16 mouse cellular contexts compared by ENCODE assay signal in genomic region chr5:126008321-126008720, GRCm38 (mm10).
DNase-seq lines count a peak whose midpoint lies in the region; ATAC-seq and TF ChIP-seq lines count a peak whose summit lies in the region.
"Had no signal": no experiment of that assay in that cellular context is flagged by ENCODE, and none has a peak within 500 bp of the region (broad histone marks: within the 10 kb centered on the region; RNA-seq: fewer than 3 reads in every experiment).

No protein-coding gene starts in this region.

- no peak overlapping the region for H3K4me3 ChIP-seq in forebrain, postnatal 0 days (ENCODE audit: low read depth, low read length)
- H3K4me3 ChIP-seq in forebrain, embryonic 10.5 days = no peak overlapping the region
- no peak overlapping the region for H3K4me3 ChIP-seq in hindbrain, embryonic 15.5 days
- no peak overlapping the region for H3K4me3 ChIP-seq in hindbrain, embryonic 12.5 days
- H3K4me3 ChIP-seq in neural tube, embryonic 13.5 days = no peak overlapping the region
- H3K4me3 ChIP-seq in neural tube, embryonic 15.5 days (replicated peaks) = no peak overlapping the region
- H3K4me3 ChIP-seq: embryonic facial prominence, embryonic 13.5 days; forebrain, embryonic 15.5 days; heart, embryonic 12.5 days had no signal

- no peak for TF ChIP-seq CTCF in forebrain, postnatal 0 days (IDR thresholded peaks at IDR 0.05; ENCODE audit: low read depth)

- H3K4me2 ChIP-seq in forebrain, postnatal 0 days (ENCODE audit: low read depth) = no peak overlapping the region
- H3K4me2 ChIP-seq in hindbrain, embryonic 15.5 days = no peak overlapping the region
- no peak overlapping the region for H3K4me2 ChIP-seq in hindbrain, embryonic 12.5 days (replicated peaks)
- no peak overlapping the region for H3K4me2 ChIP-seq in neural tube, embryonic 13.5 days
- H3K4me2 ChIP-seq in neural tube, embryonic 15.5 days = no peak overlapping the region
- H3K4me2 ChIP-seq: embryonic facial prominence, embryonic 13.5 days; forebrain, embryonic 15.5 days; heart, embryonic 12.5 days had no signal

- 0 out of 2 replicates have a peak overlapping the region, but pooled peaks have one; percentile 29 for H3K27ac ChIP-seq in forebrain, postnatal 0 days (ENCODE audit: low read depth, low read length)
- H3K27ac ChIP-seq in forebrain, embryonic 10.5 days = no peak overlapping the region
- 0 out of 2 replicates have a peak overlapping the region, but pooled peaks have one; percentile 15 for H3K27ac ChIP-seq in hindbrain, embryonic 15.5 days (replicated peaks)
- no peak overlapping the region for H3K27ac ChIP-seq in hindbrain, embryonic 12.5 days
- peak overlapping the region; percentile 59 for H3K27ac ChIP-seq in neural tube, embryonic 13.5 days (replicated peaks)
- no peak overlapping the region for H3K27ac ChIP-seq in neural tube, embryonic 15.5 days (replicated peaks)
- H3K27ac ChIP-seq: embryonic facial prominence, embryonic 13.5 days; forebrain, embryonic 15.5 days; hindbrain, postnatal 0 days had no signal

- no peaks in the 10 kb centered on the region for H3K27me3 ChIP-seq in forebrain, postnatal 0 days (ENCODE audit: insufficient read depth, low read length)
- H3K27me3 ChIP-seq in forebrain, embryonic 10.5 days (ENCODE audit: poor library complexity, severe bottlenecking) = no peaks in the 10 kb centered on the region
- no peaks in the 10 kb centered on the region for H3K27me3 ChIP-seq in hindbrain, embryonic 15.5 days
- no peaks in the 10 kb centered on the region for H3K27me3 ChIP-seq in hindbrain, embryonic 12.5 days
- no peaks in the 10 kb centered on the region for H3K27me3 ChIP-seq in neural tube, embryonic 13.5 days
- H3K27me3 ChIP-seq in neural tube, embryonic 15.5 days (replicated peaks) = no peaks in the 10 kb centered on the region
- H3K27me3 ChIP-seq: embryonic facial prominence, embryonic 13.5 days; forebrain, embryonic 15.5 days; heart, embryonic 12.5 days had no signal

- H3K9me3 ChIP-seq in forebrain, postnatal 0 days (ENCODE audit: low read length) = no peaks in the 10 kb centered on the region
- H3K9me3 ChIP-seq in forebrain, embryonic 10.5 days = no peaks in the 10 kb centered on the region
- H3K9me3 ChIP-seq in hindbrain, embryonic 15.5 days = no peaks in the 10 kb centered on the region
- no peaks in the 10 kb centered on the region for H3K9me3 ChIP-seq in hindbrain, embryonic 12.5 days (replicated peaks)
- H3K9me3 ChIP-seq in neural tube, embryonic 13.5 days = no peaks in the 10 kb centered on the region
- H3K9me3 ChIP-seq in neural tube, embryonic 15.5 days (replicated peaks) = no peaks in the 10 kb centered on the region
- H3K9me3 ChIP-seq: embryonic facial prominence, embryonic 13.5 days; forebrain, embryonic 15.5 days had no signal

- H3K36me3 ChIP-seq in forebrain, postnatal 0 days (ENCODE audit: insufficient read depth) = no peaks in the 10 kb centered on the region
- H3K36me3 ChIP-seq in forebrain, embryonic 10.5 days (replicated peaks) = no peaks in the 10 kb centered on the region
- H3K36me3 ChIP-seq in hindbrain, embryonic 15.5 days = no peaks in the 10 kb centered on the region
- no peaks in the 10 kb centered on the region for H3K36me3 ChIP-seq in hindbrain, embryonic 12.5 days
- H3K36me3 ChIP-seq in neural tube, embryonic 13.5 days = no peaks in the 10 kb centered on the region
- no peaks in the 10 kb centered on the region for H3K36me3 ChIP-seq in neural tube, embryonic 15.5 days
- H3K36me3 ChIP-seq: embryonic facial prominence, embryonic 13.5 days; forebrain, embryonic 15.5 days; heart, embryonic 12.5 days had no signal

- DNase-seq in forebrain, postnatal 0 days = peak; percentile 41
- DNase-seq in forebrain, embryonic 10.5 days (ENCODE audit: extremely low spot score, low spot score) = no peak
- no peak for DNase-seq in frontal cortex, adult 2 months (ENCODE audit: extremely low spot score in 1 of 2, low spot score in 1 of 2)
- DNase-seq: adrenal gland, postnatal 10 days; cerebellum, adult 18-20 months; cerebellum, adult 9-11 months; cerebellum, postnatal 36 days; gastrocnemius, postnatal 14 days had no signal

- peak; percentile 47; the same call in 1 of the 2 replicates for ATAC-seq in forebrain, postnatal 0 days
- ATAC-seq in hindbrain, embryonic 15.5 days (ENCODE audit: low FRiP score, low read depth) = no peak
- no peak for ATAC-seq in hindbrain, embryonic 12.5 days (ENCODE audit: low FRiP score)
- ATAC-seq in neural tube, embryonic 13.5 days (ENCODE audit: low read depth) = no peak
- ATAC-seq in neural tube, embryonic 15.5 days (ENCODE audit: low FRiP score) = no peak
- ATAC-seq: hindbrain, postnatal 0 days had no signal

- peaks cover 10% of the 10 kb centered on the region; the same call in 1 of the 2 replicates for H3K4me1 ChIP-seq in forebrain, postnatal 0 days (ENCODE audit: insufficient read depth)
- H3K4me1 ChIP-seq in forebrain, embryonic 10.5 days = 0 out of 2 replicates have a peak, but pooled peaks cover 2% of the 10 kb centered on the region
- peaks cover 3% of the 10 kb centered on the region; the same call in 1 of the 2 replicates for H3K4me1 ChIP-seq in hindbrain, embryonic 15.5 days (replicated peaks)
- H3K4me1 ChIP-seq in hindbrain, embryonic 12.5 days = no peaks in the 10 kb centered on the region
- H3K4me1 ChIP-seq in neural tube, embryonic 13.5 days (replicated peaks) = peaks cover 4% of the 10 kb centered on the region; the same call in 1 of the 2 replicates
- peaks cover 4% of the 10 kb centered on the region for H3K4me1 ChIP-seq in neural tube, embryonic 15.5 days
- H3K4me1 ChIP-seq: embryonic facial prominence, embryonic 13.5 days; heart, embryonic 12.5 days had no signal

- no peak overlapping the region for H3K9ac ChIP-seq in forebrain, postnatal 0 days
- no peak overlapping the region for H3K9ac ChIP-seq in hindbrain, embryonic 15.5 days
- H3K9ac ChIP-seq in hindbrain, embryonic 12.5 days = no peak overlapping the region
- H3K9ac ChIP-seq in neural tube, embryonic 13.5 days = no peak overlapping the region
- H3K9ac ChIP-seq in neural tube, embryonic 15.5 days (replicated peaks) = no peak overlapping the region
- H3K9ac ChIP-seq: embryonic facial prominence, embryonic 13.5 days; forebrain, embryonic 15.5 days; heart, embryonic 12.5 days had no signal

- 31% methylated on average over 8 of the region's 8 CpGs for WGBS in forebrain, postnatal 0 days
- WGBS in forebrain, embryonic 10.5 days = 91% methylated on average over 8 of the region's 8 CpGs
- WGBS in hindbrain, embryonic 15.5 days = 63% methylated on average over 8 of the region's 8 CpGs
- 79% methylated on average over 8 of the region's 8 CpGs for WGBS in hindbrain, embryonic 12.5 days
- WGBS in neural tube, embryonic 13.5 days = 70% methylated on average over 8 of the region's 8 CpGs
- WGBS in neural tube, embryonic 15.5 days = 48% methylated on average over 8 of the region's 8 CpGs

Comparison
In these comparisons a context has a peak if more than half of its experiments do, and no peak if none do; other contexts are left out.
1. H3K27ac ChIP-seq: peak in forebrain, postnatal 0 days (single experiment), hindbrain, embryonic 15.5 days (single experiment) and neural tube, embryonic 13.5 days (single experiment); none in forebrain, embryonic 10.5 days (single experiment), hindbrain, embryonic 12.5 days (single experiment) and neural tube, embryonic 15.5 days (single experiment).